Mouse (Mus musculus): ENCODE data around the gene Map3k6.

- no peak for TF ChIP-seq E2F4 (IDR thresholded peaks at IDR 0.05; ENCODE audit: insufficient read depth)
- no peak for TF ChIP-seq POLR2A (IDR thresholded peaks at IDR 0.05; ENCODE audit: insufficient read length, low read depth)
- TF ChIP-seq CEBPB (IDR thresholded peaks at IDR 0.05; ENCODE audit: insufficient read depth, poor library complexity, severe bottlenecking): no peak
- TF ChIP-seq MYOD1 (IDR thresholded peaks at IDR 0.05; ENCODE audit: control insufficient read depth in 1 of 3, insufficient read length in 2 of 3, low read depth in 2 of 3): no peak
- TF ChIP-seq USF1 (IDR thresholded peaks at IDR 0.05; ENCODE audit: low read depth): no peak
- TF ChIP-seq TCF12 (IDR thresholded peaks at IDR 0.05; ENCODE audit: insufficient read depth, poor library complexity, severe bottlenecking): no peak
- no peak for TF ChIP-seq POLR2AphosphoS2 (IDR thresholded peaks at IDR 0.05; ENCODE audit: insufficient read length, low read depth)
- TF ChIP-seq TCF3 (IDR thresholded peaks at IDR 0.05; ENCODE audit: insufficient read length, low read depth): no peak
- no peak for TF ChIP-seq SRF (IDR thresholded peaks at IDR 0.05; ENCODE audit: control insufficient read depth, insufficient read length, low read depth)
- no peak for TF ChIP-seq REST (IDR thresholded peaks at IDR 0.05; ENCODE audit: insufficient read depth, insufficient read length)
Observed at GRCm38 (mm10) chr4:133196136-133196535, 44.5 kb upstream of the Map3k6 start.
